Mouse (Mus musculus) olfactory bulb, adult 2 months (tissue): ENCODE measurements around the gene Sox6. TPM values are rescaled to one million over a fixed set of nuclear protein-coding genes. Genes with fewer than 3 reads are reported as not detected.
"Not testable (repeated sequence)": the region's sequence is repeated elsewhere in the genome, so short reads cannot be mapped to it uniquely, and the experiment has no call there.

Experiments
- H3K27ac ChIP-seq: fragments of 200-500 bp; 2 replicates; pipeline ENCODE4 v1.5.1; 2012; ENCODE audit warnings: low read depth, low read length; ENCODE audit not compliant: insufficient read depth
- H3K4me1 ChIP-seq: fragments of 200-500 bp; 2 replicates; pipeline ENCODE4 v1.6.1; 2012; ENCODE audit warnings: low read length; ENCODE audit not compliant: control insufficient read depth, insufficient read depth
- H3K4me3 ChIP-seq: fragments of 200-500 bp; 2 replicates; pipeline ENCODE4 v1.5.1; 2012; ENCODE audit warnings: mild to moderate bottlenecking, low read depth, low read length, moderate library complexity; ENCODE audit not compliant: insufficient read depth
- CTCF ChIP-seq: fragments of 200-500 bp; IDR thresholded peaks from 2 replicates; pipeline ENCODE4 v1.5.1; 2012; ENCODE audit warnings: low read depth, mild to moderate bottlenecking, low read length, moderate library complexity; ENCODE audit not compliant: insufficient read depth
- POLR2A ChIP-seq: fragments of 200-500 bp; IDR thresholded peaks from 2 replicates; pipeline ENCODE4 v1.6.1; 2012; ENCODE audit warnings: mild to moderate bottlenecking, low read depth, low read length, moderate library complexity; ENCODE audit not compliant: insufficient read depth
- WGBS: fragments of 180-500 bp; shearing (Covaris S2); methylation state at CpG from one replicate; pipeline ENCODE4 v1.1.7; 2018; 5-methylcytosine and 5-hydroxymethylcytosine counted together
- polyA plus RNA-seq: library from polyadenylated mRNA; stranded (reverse); fragments of >200 nt; gene quantifications from 2 replicates; pipeline ENCODE4 v1.2.4, GENCODE M21; 2012; ENCODE audit warnings: low replicate concordance; ENCODE audit not compliant: missing spikeins, insufficient read depth, insufficient read length

Gene Sox6
- not detected in 2 replicates for polyA plus RNA-seq

DNA sequence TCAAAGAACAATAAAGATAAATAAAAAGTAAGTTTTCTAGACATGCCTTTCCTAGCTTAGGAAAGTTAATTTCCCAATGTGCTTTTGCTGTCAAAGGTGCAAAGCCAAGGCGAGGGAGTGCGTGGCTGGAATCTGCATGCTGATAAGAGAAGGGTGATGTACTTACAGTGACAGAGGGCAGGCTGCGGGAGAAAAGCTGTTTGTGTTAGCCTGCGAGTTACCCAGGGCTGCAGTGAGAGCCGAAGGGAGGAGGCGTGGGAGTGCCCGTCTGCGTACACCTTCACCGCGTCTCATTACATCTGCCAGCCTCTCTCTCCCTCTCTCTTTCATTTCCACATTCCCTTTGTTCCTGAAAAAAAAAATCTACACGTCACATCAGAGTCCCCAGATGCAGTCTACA lies at the start of gene Sox6:
Sox6 (minus strand) TSS at position 286 of the 400 bp plus-strand sequence.
- no peak within 1 kb of the TSS for H3K27ac ChIP-seq
- H3K4me3 ChIP-seq: peak within 1 kb of the TSS; percentile 45
- peaks cover 24% of the 10 kb centered on the region for H3K4me1 ChIP-seq
- TF ChIP-seq POLR2A (no peak), CTCF (no peak)
- 28% methylated on average over 11 of the region's 11 CpGs for WGBS

DNA sequence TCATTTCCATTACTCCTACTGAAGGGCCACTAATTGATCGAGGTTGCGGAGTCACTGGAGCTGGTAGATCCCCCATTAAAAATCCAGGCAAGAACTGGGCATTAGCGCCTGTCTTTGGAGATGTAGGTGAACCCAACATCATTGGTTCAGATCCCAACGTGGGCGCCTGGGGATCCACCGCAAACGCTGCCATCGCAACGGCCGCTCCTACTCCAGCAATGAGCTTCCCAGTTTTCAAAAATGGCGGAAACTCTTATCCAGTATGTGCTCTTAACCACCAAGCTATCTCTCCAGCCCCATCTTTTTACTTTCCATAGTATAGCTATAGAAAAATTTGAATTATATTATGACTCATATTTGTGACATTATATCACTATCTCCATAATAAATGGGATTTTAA lies 45.8 kb upstream of the Sox6 start, which contains the start of gene Gm4353:
Gm4353 (minus strand) TSS at position 270 of the 400 bp plus-strand sequence.
- H3K27ac ChIP-seq, H3K4me3 ChIP-seq, H3K4me1 ChIP-seq: not testable (repeated sequence)
- 96% methylated on average over 11 of the region's 11 CpGs for WGBS

GRCm38 (mm10) chr7:116060739-116061138 lies 22.1 kb upstream of the Sox6 start:
- Histone ChIP-seq H3K27ac (no peak overlapping the region), H3K4me1 (no peaks in the 10 kb centered on the region), H3K4me3 (no peak overlapping the region)
- 54% methylated on average over 1 of the region's 1 CpGs for WGBS
- no peak for TF ChIP-seq POLR2A
- no peak for TF ChIP-seq CTCF

- H3K4me1 ChIP-seq: peaks cover 11% of the 10 kb centered on the region
- no peak for TF ChIP-seq POLR2A
- TF ChIP-seq CTCF: no peak
Observed at GRCm38 (mm10) chr7:116040470-116041019, 1.9 kb upstream of the Sox6 start.

GRCm38 (mm10) chr7:116039538-116040466 lies 1.2 kb upstream of the Sox6 start:
- TF ChIP-seq POLR2A (no peak), CTCF (peak; percentile 92)
- peak overlapping the region; percentile 45 for H3K4me3 ChIP-seq
- H3K27ac ChIP-seq: no peak overlapping the region
- peaks cover 11% of the 10 kb centered on the region for H3K4me1 ChIP-seq
- WGBS: under 1% methylated on average over 48 of the region's 48 CpGs

More at GRCm38 (mm10) chr7:116040470-116041019, 1.9 kb upstream of the Sox6 start:
- WGBS: 32% methylated on average over 15 of the region's 15 CpGs
- H3K4me3 ChIP-seq: no peak overlapping the region
- no peak overlapping the region for H3K27ac ChIP-seq

GRCm38 (mm10) chr7:116039196-116039537 lies 571 bp upstream of the Sox6 start, which contains the start of gene 1110004F10Rik:
Gene 1110004F10Rik, plus strand, starts transcription at chr7:116039397.
- H3K4me1 ChIP-seq: peaks cover 18% of the 10 kb centered on the region
- H3K27ac ChIP-seq: no peak within 1 kb of the TSS
- WGBS: 7% methylated on average over 11 of the region's 11 CpGs
- peak within 1 kb of the TSS; percentile 45 for H3K4me3 ChIP-seq
- TF ChIP-seq CTCF: no peak
- no peak for TF ChIP-seq POLR2A

- TF ChIP-seq POLR2A (no peak), CTCF (no peak)
- peaks cover 26% of the 10 kb centered on the region for H3K4me1 ChIP-seq
- no peak overlapping the region for H3K4me3 ChIP-seq
- 49% methylated on average over 13 of the region's 13 CpGs for WGBS
- H3K27ac ChIP-seq: no peak overlapping the region
Observed at GRCm38 (mm10) chr7:116038024-116038423, 572 bp downstream of the Sox6 start.

DNA sequence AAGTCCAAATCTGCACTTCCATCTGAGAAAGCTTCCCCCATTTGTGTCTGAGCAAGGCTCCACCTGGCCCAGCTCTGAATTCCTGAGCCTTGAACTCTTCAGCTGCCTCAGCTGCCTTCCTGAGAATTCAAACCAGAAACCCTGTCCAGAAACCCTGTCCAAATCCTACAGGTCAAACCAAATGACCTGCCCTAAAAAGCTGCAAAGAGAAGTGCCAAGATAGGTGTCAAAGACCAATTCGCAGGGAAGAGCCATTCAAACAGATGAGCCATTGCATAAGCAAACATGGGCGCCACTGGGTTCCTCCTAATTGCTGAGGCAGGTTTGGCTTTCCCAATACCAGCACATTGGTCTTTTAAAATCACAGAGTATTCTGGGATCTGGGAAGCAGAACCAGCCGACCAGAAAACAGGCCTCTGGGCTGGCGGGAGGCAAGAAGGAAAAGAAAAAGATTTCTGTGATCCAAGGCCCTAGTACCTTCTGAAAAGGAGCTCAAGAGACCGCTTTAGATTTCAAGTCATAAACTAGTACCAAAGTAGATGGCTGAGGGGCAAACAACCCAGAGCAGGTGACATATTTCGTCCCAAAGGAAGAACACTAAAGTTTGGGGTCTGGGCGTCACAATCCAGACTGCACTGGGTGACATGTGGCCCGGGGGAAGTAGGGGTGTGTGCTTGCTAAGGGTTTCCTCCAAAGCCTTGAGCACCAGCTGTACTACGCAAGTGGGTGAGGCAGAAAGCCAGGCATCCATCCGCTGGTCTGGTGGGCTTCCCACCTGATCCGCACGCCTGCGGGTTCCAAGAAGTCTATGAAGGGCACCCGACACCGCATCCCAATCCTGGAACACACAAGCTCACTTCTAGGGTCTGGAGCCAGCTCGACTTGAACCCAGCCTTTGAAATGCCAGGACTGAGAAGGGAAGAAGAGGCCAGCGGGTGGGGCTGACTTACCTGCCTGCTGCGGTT lies 1.7 kb downstream of the Sox6 start:
- peaks cover 31% of the 10 kb centered on the region for H3K4me1 ChIP-seq
- no peak for TF ChIP-seq CTCF
- TF ChIP-seq POLR2A: no peak
- no peak overlapping the region for H3K27ac ChIP-seq
- 81% methylated on average over 18 of the region's 18 CpGs for WGBS
- no peak overlapping the region for H3K4me3 ChIP-seq
